Mouse (Mus musculus) olfactory bulb, adult 2 months (tissue): Measurements from ENCODE around the gene Atg10.

Experiments
- CTCF ChIP-seq: fragments of 200-500 bp; IDR thresholded peaks from 2 replicates; pipeline ENCODE4 v1.5.1; 2012; ENCODE audit warnings: low read depth, mild to moderate bottlenecking, low read length, moderate library complexity; ENCODE audit not compliant: insufficient read depth
- POLR2A ChIP-seq: fragments of 200-500 bp; IDR thresholded peaks from 2 replicates; pipeline ENCODE4 v1.6.1; 2012; ENCODE audit warnings: mild to moderate bottlenecking, low read depth, low read length, moderate library complexity; ENCODE audit not compliant: insufficient read depth

- TF ChIP-seq CTCF (no peak), POLR2A (no peak)
These were observed 242.7 kb downstream of the Atg10 start for GRCm38 (mm10) chr13:90980878-90981674.
